Mouse (Mus musculus) heart, postnatal 4 days (tissue): ENCODE measurements around the gene Rac1. TPM values are rescaled to one million over a fixed set of nuclear protein-coding genes. Genes with fewer than 3 reads are reported as not detected.
A peak's percentile ranks its signal among the peaks of the same experiment; 100 is the strongest.
"Not testable (repeated sequence)": the region's sequence is repeated elsewhere in the genome, so short reads cannot be mapped to it uniquely, and the experiment has no call there.

Experiments used
- DNase-seq: peaks from one replicate; pipeline ENCODE4 v3.0.0; 2021
- total RNA-seq, 2 experiments: library from RNA; stranded (reverse); gene quantifications; 2 replicates each; pipeline ENCODE4 v1.2.3; 2021

Gene Rac1
- total RNA-seq: 100 to 1,000 TPM; 317 to 339 TPM

GRCm38 (mm10) chr5:143527486-143528307 lies at the start of gene Rac1:
Gene Rac1 (minus strand): TSS chr5:143528036.
- DNase-seq: peak; percentile 98

- peak; percentile 50 for DNase-seq
Measured at GRCm38 (mm10) chr5:143574261-143575178, 46.7 kb upstream of the Rac1 start.

GRCm38 (mm10) chr5:143573067-143573466 lies 45.2 kb upstream of the Rac1 start:
- DNase-seq: no peak

- peak; percentile 83 for DNase-seq
Measured at GRCm38 (mm10) chr5:143572195-143572594, 44.4 kb upstream of the Rac1 start.

DNA sequence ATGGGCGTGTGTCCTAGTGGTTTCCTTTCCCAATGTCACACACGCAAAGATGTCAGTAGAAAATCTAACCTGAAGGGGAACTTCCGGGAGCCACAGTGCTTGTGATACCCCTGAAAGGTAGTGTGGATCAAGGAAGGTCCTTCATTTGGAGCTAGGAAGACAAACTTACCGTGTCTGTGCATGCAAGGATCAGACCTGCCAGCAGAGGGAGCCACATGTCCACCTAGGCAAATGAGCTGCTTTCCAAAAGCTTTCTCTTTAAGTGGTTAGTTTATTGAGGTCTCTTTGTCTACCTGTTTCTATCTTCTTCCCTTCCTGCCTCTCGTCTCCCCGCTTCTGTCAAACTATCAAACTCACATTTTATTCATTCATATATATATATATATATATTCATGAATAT lies 40.0 kb upstream of the Rac1 start:
- peak; percentile 94 for DNase-seq

GRCm38 (mm10) chr5:143567258-143567670 lies 39.4 kb upstream of the Rac1 start:
- DNase-seq: no peak

GRCm38 (mm10) chr5:143566804-143567203 lies 39.0 kb upstream of the Rac1 start:
- DNase-seq: not testable (repeated sequence)

DNA sequence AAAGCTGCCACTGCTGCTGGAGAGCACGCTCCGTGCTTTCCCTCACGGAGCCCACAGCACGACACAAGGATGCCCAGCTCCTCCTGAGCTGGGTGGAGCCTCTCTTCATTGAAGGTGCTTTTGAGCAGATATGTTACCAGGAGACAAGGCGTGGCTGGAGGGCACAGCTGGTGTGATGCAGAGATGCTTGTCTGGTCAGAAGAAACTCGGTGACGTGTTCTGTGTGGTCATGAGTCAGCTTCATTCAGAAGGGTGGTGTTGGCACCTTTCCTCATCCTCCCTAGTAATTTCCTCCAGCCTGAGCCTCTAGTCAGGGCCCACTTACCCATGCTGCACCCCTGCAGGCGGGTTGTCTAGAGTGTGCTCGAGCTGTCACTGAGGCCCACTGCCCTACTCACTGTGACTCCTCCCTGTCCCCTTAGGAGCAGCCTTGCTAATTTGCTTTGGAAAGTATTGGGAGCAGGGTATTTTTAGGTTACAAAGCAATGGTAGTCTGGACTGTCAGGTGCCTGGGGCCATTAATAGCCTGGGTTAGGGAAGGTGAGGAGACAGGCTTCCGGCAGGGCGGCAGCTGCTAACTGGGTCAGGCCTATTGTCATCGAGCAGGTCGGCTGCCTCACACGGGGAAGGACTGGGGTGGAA lies 33.8 kb upstream of the Rac1 start:
- DNase-seq: peak; percentile 64

- DNase-seq: no peak
Measured at GRCm38 (mm10) chr5:143561009-143561408, 33.2 kb upstream of the Rac1 start.

GRCm38 (mm10) chr5:143558731-143559130 lies 30.9 kb upstream of the Rac1 start:
- DNase-seq: peak; percentile 32

- DNase-seq: no peak
Measured at GRCm38 (mm10) chr5:143555233-143555632, 27.4 kb upstream of the Rac1 start.

- DNase-seq: no peak
Measured at GRCm38 (mm10) chr5:143552911-143553310, 25.1 kb upstream of the Rac1 start.

GRCm38 (mm10) chr5:143548922-143549321 lies 21.1 kb upstream of the Rac1 start:
- DNase-seq: not testable (repeated sequence)

GRCm38 (mm10) chr5:143548401-143548846 lies 20.6 kb upstream of the Rac1 start:
- DNase-seq: peak; percentile 98

- DNase-seq: no peak
Measured at GRCm38 (mm10) chr5:143547866-143548265, 20.0 kb upstream of the Rac1 start.

GRCm38 (mm10) chr5:143547384-143547783 lies 19.5 kb upstream of the Rac1 start:
- DNase-seq: peak; percentile 87

GRCm38 (mm10) chr5:143539111-143539510 lies 11.3 kb upstream of the Rac1 start:
- DNase-seq: no peak

DNA sequence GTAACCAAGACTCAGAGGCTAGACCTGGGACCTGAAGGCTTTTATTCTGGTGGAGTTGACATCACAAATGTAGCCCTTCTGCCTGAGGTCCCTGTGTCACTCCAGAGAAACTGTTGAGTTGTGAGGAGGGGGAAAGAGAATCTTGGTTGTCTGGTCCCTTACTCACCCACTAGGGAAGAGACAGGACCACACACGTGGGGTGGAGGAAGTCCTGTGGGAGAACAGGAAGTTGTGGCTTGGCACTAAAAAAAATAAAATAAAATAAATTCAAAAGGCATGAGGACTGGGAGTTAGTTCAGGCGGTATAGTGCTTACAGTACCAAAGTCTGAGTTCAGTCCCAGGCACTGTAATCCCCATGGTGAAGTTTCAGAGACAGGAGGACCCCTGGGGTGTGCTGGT lies 9.2 kb upstream of the Rac1 start:
- no peak for DNase-seq

- DNase-seq: no peak
Measured at GRCm38 (mm10) chr5:143534922-143535321, 7.1 kb upstream of the Rac1 start.

DNA sequence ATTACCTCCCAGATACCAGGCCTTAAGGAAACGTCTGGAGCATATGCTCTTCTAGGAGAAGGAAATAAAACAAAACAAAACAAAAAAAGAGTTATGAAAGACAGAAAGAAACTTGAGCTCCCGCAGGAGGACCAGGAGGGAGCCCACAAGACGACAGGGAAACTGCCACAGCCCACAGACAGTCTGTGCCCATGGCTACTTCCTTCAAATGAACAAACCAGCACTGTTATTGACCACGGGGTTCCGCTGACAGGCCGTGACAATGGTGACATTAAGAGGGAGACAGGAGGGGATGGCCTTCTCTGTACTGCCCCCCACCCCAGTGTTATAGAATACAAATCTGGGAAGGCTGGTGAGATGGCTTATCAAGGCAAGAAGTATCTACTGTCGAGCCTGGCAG lies 2.9 kb upstream of the Rac1 start:
- DNase-seq: no peak

- DNase-seq: no peak
Measured at GRCm38 (mm10) chr5:143528308-143528683, 460 bp upstream of the Rac1 start.

- no peak for DNase-seq
Measured at GRCm38 (mm10) chr5:143526698-143527331, 1.0 kb downstream of the Rac1 start.
